Mouse (Mus musculus) thymus, adult 2 months (tissue): ENCODE measurements around the gene Nop2.

Experiments
- CTCF ChIP-seq: fragments of 200-500 bp; IDR thresholded peaks from 2 replicates; pipeline ENCODE4 v1.5.1; 2012; ENCODE audit warnings: mild to moderate bottlenecking, control low read depth, low read length, moderate library complexity, borderline replicate concordance; ENCODE audit not compliant: control insufficient read depth, poor library complexity, insufficient read depth; ENCODE audit errors: extremely low read depth
- POLR2A ChIP-seq: fragments of 200-500 bp; IDR thresholded peaks from 2 replicates; pipeline ENCODE4 v1.6.1; 2012; ENCODE audit warnings: mild to moderate bottlenecking, low read length, control low read depth, moderate library complexity; ENCODE audit not compliant: control insufficient read depth, poor library complexity, insufficient read depth; ENCODE audit errors: extremely low read depth

DNA sequence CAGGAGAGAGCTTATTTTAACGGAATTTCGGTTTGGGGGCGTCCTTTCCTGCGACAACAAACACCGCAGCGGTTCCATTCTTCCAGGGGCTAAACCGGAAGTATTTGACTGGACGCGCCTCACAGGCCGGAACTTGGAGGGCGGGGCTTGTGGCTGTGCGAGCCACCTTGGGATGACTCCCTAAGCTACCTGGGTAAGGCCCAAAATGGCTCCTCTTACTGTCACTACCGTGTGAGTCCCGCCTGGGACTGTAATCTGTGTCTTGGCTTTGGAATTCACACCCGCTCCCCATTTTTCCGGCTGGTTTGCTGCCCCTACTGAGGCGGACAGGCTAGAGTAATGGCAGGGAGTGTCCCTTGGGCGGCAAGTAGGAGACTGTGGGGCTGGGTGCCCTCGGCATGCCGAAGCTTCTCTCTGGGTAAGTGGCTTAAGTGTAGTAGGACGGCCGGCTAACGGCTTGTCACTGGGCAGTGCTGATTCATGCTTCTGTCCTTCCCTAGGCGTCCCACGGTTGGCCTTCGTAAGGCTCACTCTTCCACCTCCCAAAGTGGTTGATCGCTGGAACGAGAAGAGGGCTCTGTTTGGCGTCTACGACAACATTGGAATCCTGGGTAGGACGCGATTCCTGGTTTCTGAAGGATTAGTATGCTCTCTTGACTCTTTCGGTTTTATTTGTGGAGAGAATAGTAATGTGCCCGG lies 60.5 kb downstream of the Nop2 start:
- no peak for TF ChIP-seq CTCF
- TF ChIP-seq POLR2A = no peak; the same call in 1 of the 2 replicates
